Mouse (Mus musculus) c-Kit-negative CD71-positive TER-119-positive erythroid progenitor cells, embryonic 14.5 days (primary cell): Measurements from ENCODE around the gene Dnajc15.

Source experiments
- DNase-seq: peaks from one replicate; pipeline ENCODE4 v3.0.0-alpha.2; 2013; ENCODE audit warnings: low read depth, low spot score

Gene Dnajc15

GRCm38 (mm10) chr14:77860841-77861560, 13.9 kb downstream of the Dnajc15 start:
- DNase-seq: no peak

DNA sequence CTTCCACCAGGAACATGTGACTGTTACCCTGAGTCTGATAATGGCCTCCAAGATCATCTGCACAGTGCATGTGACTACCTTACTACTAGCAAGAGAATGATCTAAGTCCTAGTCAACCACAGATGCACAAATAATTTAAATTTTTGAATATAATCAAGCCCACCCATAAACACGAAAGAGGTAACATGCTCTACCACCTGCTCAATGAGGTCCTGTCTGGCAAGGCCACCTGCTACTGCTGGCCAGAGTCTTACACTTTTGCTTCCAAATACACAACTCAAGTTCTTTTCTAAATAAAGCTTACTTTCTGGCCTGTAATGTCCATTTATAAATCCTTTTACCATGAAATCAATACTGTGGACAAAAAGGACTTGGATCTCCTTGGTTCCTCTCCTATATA, 15.0 kb downstream of the Dnajc15 start:
- DNase-seq: no peak

- no peak for DNase-seq
Measured at GRCm38 (mm10) chr14:77853951-77854350, 21.0 kb downstream of the Dnajc15 start.

DNA sequence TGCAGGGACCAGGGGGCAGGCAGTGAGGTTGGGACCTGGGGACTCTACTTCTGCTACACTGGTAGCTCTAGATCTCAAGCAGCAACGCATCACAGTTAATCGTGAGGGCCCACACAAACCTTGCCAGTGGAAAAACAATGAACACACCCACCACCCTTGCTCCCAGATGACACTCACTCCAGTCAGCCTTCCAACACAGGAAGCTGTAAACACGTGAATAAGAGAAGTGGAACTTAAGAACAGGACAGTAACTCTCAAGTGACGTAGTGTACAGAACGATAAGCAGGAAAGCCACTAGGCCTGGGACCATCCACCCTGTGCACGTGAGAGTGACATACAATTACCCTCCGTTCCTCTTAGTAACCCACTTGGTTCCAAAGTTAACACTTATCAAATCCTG, 25.1 kb downstream of the Dnajc15 start:
- no peak for DNase-seq

DNA sequence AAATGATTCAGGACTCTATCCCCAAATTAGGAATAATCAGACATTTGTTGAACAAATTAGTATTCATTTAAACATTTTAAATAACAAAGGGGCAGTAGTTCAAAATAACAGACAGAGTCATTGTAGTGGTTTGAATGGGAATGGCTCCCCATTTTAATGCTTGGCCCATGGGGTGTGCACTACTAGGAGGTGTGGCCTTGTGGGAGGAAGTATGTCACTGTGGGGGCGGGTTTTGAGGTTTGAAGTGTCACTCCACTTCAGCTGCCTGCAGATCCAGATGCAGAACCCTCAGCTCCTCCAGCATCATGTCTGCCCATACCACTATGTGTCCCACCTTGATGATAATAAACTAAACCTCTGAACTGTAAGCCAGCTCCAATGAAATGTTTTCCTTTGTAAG, 26.6 kb downstream of the Dnajc15 start:
- DNase-seq: no peak

- DNase-seq: no peak
Measured at GRCm38 (mm10) chr14:77846206-77846605, 28.7 kb downstream of the Dnajc15 start.

GRCm38 (mm10) chr14:77845479-77845878, 29.4 kb downstream of the Dnajc15 start:
- DNase-seq: no peak

DNA sequence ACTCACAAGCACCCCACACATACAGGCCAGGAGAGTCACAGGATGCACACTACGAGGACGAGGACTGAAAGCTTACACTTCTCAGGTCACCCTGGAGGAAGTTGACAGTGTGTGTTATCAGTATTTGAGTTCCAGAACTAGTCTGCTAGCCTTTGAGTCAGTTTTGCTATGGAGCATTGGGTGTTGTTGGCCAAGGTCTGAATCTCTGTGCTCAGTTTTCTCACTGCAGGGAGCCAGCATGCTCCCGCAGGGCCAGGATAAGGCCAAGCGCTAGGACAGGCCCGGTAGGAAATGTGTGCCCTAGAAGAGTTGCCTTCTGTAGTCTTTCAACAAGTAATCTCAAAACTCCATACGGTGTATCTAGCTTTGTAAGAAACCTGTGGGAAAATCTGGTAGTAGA, 34.4 kb downstream of the Dnajc15 start:
- DNase-seq: no peak

GRCm38 (mm10) chr14:77840078-77840477, 34.8 kb downstream of the Dnajc15 start:
- no peak for DNase-seq

DNA sequence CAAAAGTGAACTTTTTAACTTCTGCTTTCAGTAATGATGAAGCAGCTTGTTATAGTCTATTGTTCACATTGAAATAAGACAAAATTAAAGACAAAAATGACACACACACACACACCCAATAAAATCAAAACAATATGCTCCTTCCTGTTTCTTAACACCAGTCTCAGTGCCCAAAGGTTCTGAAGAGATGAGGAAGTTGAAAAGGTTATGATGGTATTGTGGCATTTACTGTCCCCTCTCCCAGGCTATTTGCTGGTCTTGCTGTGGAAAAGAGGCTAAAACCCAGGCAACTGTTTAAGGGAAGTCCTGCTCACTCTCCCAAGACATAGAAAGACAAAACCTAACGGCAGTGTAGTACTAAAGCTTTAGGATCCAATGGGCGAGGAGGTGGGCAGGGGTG, 38.1 kb downstream of the Dnajc15 start:
- no peak for DNase-seq

GRCm38 (mm10) chr14:77832359-77832758, 42.6 kb downstream of the Dnajc15 start:
- DNase-seq: no peak

- DNase-seq: no peak
Measured at GRCm38 (mm10) chr14:77831936-77832335, 43.0 kb downstream of the Dnajc15 start.

DNA sequence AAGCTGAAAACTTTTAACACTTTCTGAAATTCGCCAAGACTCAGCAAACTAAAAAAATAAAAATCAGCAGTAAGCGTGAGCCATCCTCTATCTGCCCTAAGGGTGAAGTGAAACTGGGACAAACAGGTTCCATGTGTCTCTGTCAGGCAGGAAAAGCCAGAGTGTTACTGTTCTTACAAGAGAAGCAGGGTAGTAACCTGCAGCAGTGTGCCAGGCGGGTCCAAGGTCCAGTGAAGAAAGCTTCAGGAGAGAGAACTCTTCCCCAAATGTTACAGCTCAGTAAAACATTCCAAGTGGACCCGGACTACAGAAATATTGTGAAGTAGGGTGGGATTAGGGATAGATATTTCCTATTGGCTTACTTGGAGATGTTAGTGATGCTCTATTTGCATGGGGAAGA, 45.3 kb downstream of the Dnajc15 start:
- no peak for DNase-seq

DNA sequence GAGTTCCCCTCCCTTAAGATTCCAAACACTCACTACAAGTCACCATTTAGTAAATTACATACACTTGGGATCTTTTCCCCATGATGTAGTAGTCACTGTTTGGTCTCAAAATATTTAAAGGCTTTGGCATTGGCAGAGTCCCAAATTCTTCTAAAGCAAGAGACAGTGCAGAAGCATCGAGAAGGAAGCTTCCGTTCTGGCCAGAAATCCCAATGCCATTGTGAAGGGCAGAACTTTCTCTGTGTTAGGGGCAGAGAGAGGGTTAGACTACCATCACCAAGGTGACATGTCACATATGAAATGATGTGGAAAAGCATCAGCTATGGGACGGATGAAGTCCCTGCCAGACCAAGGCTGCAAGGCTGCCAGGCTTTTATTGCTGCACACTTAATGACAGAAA, 49.0 kb downstream of the Dnajc15 start:
- DNase-seq: no peak

GRCm38 (mm10) chr14:77825121-77825520, 49.8 kb downstream of the Dnajc15 start:
- DNase-seq: no peak

DNA sequence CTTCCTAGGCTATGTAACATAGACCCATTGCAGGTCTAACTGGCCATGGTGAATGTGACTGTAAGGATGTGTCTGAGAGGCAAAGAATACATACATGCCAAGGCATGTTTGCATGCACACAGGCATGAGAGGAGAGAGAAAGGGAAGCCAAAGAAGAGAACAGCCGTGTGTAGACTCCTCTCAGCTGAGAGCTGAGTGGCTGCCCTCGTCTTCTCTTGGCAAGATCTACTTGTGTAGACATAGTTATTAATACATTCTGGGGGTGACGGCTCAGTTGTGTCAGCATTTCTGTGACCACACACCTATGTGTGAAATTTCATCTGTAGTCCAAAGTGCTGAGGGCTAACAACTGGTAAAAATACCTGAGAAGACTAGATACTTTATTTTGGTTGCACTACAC, 55.1 kb downstream of the Dnajc15 start:
- no peak for DNase-seq

DNA sequence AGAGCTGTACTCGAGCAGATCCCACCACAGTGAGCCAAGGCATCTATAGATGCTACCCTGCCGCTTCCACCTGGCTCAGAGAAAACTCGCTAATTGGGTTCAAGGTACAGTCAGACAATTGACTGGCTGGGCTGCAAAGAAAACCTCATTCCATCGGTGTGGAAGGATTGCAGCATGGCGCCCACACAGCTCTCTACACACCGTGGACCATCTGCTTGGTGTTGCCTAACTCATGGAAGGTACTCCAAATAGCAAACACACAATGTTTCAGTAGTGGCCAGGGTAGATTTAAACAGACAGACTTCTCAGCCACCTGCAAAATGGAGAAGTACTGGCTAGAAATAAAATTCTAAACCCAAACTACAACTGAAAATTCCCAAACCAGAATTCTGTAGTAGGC, 57.4 kb downstream of the Dnajc15 start:
- no peak for DNase-seq

DNA sequence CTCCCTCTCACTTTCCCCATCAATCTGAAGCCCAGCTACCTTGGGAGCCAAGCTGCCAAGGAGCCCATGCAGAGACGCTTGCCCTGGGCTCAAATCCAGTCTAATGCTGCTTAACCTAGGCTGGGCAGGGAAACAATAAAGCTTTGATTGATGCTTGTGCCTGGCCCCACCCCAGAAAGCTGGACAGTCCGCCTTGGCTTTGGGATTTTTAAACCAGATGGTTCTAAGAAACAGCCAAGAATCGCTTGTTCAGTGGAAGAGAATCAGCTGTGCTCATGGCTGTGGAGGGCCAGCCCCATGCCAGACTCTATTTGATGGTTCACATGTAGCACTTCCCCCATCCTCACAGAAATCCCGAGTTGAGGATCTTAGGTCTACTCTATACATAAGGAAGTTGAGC, 60.0 kb downstream of the Dnajc15 start:
- no peak for DNase-seq

DNA sequence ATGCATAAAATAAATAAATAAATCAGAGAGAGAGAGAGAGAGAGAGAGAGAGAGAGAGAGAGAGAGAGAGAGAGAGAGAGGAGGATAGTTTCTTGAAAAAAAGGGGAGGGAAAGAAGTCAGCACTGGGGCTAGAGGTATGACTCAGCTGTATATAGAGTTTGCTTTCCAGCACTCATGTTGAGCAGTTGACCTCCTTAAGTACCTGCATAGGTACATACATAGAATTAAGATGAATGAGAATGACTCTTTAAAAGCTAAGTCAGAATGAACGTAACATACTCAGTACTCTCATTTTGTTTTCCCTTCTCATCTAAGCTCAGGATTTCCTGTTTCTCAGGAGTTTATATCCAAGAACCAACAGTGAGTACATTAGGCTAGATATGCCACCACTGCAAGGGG, 62.0 kb downstream of the Dnajc15 start:
- no peak for DNase-seq

GRCm38 (mm10) chr14:77811466-77811865, 63.5 kb downstream of the Dnajc15 start:
- DNase-seq: no peak

DNA sequence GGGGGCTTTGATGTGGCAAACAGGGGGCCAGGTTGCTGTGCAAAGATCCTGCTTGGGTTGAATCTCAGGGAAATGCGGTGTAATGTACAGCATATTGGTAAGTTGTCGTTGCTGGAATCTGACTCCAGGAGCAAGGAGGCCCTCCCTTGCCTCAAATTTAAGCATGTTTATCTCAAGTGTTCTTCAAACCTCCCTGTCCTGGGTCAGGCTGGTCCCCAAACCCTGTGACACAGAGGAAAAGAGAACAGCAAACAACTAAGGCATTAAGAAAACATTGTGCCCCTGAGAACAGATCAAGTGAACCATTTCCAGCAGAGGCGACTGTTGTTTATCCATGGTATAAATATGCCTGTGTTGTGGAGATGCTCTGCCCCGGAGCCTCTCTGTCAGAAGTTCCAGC, 67.1 kb downstream of the Dnajc15 start:
- DNase-seq: no peak

GRCm38 (mm10) chr14:77806345-77806744, 68.6 kb downstream of the Dnajc15 start:
- no peak for DNase-seq

GRCm38 (mm10) chr14:77802268-77802630, 72.7 kb downstream of the Dnajc15 start:
- DNase-seq: no peak
